In genomic region chr5:111578977-111579727, GRCm38 (mm10) we compare ENCODE assay signal across 9 mouse cellular contexts.
DNase-seq lines count a peak whose midpoint lies in the region; ATAC-seq lines count a peak whose summit lies in the region.
"Had no signal": no experiment of that assay in that cellular context is flagged by ENCODE, and none has a peak within 500 bp of the region (broad histone marks: within the 10 kb centered on the region; RNA-seq: fewer than 3 reads in every experiment).

No protein-coding gene starts in this region.

- peaks cover 7% of the 10 kb centered on the region; the same call in 1 of the 2 replicates for H3K27me3 ChIP-seq in hindbrain, embryonic 10.5 days (ENCODE audit: insufficient read depth, poor library complexity, severe bottlenecking)
- no peaks in the 10 kb centered on the region for H3K27me3 ChIP-seq in hindbrain, embryonic 14.5 days (ENCODE audit: control insufficient read depth, insufficient read depth, low read length)
- H3K27me3 ChIP-seq in heart, embryonic 13.5 days (replicated peaks): peaks cover 55% of the 10 kb centered on the region

- H3K4me2 ChIP-seq in hindbrain, embryonic 14.5 days (replicated peaks): no peak overlapping the region
- H3K4me2 ChIP-seq in heart, embryonic 13.5 days: no peak overlapping the region

- WGBS in hindbrain, embryonic 10.5 days: 8% methylated on average over 12 of the region's 12 CpGs
- WGBS in hindbrain, embryonic 14.5 days: 11% methylated on average over 12 of the region's 12 CpGs
- WGBS in heart, embryonic 13.5 days: 21% methylated on average over 12 of the region's 12 CpGs

- H3K27ac ChIP-seq in hindbrain, embryonic 10.5 days: peak overlapping the region; percentile 91
- H3K27ac ChIP-seq in hindbrain, embryonic 14.5 days: no peak overlapping the region
- peak overlapping the region; percentile 69; the same call in 1 of the 2 replicates for H3K27ac ChIP-seq in heart, embryonic 13.5 days (replicated peaks)

- peaks cover 93% of the 10 kb centered on the region for H3K4me1 ChIP-seq in hindbrain, embryonic 10.5 days (replicated peaks)
- peaks cover 65% of the 10 kb centered on the region for H3K4me1 ChIP-seq in hindbrain, embryonic 14.5 days (replicated peaks; ENCODE audit: control insufficient read depth, insufficient read depth, low read length)
- peaks cover 62% of the 10 kb centered on the region for H3K4me1 ChIP-seq in heart, embryonic 13.5 days

- H3K9ac ChIP-seq in hindbrain, embryonic 14.5 days: no peak overlapping the region
- peak overlapping the region; percentile 52 for H3K9ac ChIP-seq in heart, embryonic 13.5 days

- peaks cover 2% of the 10 kb centered on the region; the same call in 1 of the 2 replicates for H3K36me3 ChIP-seq in hindbrain, embryonic 10.5 days
- no peaks in the 10 kb centered on the region for H3K36me3 ChIP-seq in hindbrain, embryonic 14.5 days (replicated peaks; ENCODE audit: control insufficient read depth, insufficient read depth)
- H3K36me3 ChIP-seq in heart, embryonic 13.5 days: no peaks in the 10 kb centered on the region

- peak; percentile 47 for DNase-seq in hindbrain, embryonic 10.5 days (ENCODE audit: low spot score)
- DNase-seq in hindbrain, embryonic 14.5 days (ENCODE audit: low spot score): no peak
- peak; percentile 41 for DNase-seq in R1 (ENCODE audit: low read depth, low spot score)
- DNase-seq in lung, postnatal 25 days (ENCODE audit: low spot score): peak; percentile 14
- no peak for DNase-seq in cerebellum, adult 8-10 months
- DNase-seq in cerebellum, adult 11 months: no peak
- DNase-seq: kidney, adult 11 months had no signal

- ATAC-seq in hindbrain, embryonic 14.5 days (ENCODE audit: low FRiP score): no peak
- ATAC-seq in heart, embryonic 13.5 days (ENCODE audit: extremely low read depth, insufficient number of reproducible peaks, low FRiP score, low TSS enrichment): no peak
- no peak for ATAC-seq in monocyte, adult 5-6 weeks (replicated peaks; ENCODE audit: insufficient number of reproducible peaks, low FRiP score, low TSS enrichment, poor library complexity, severe bottlenecking)

- H3K4me3 ChIP-seq in hindbrain, embryonic 10.5 days: peak overlapping the region; percentile 32
- H3K4me3 ChIP-seq in hindbrain, embryonic 14.5 days (replicated peaks; ENCODE audit: low read length): no peak overlapping the region
- H3K4me3 ChIP-seq in heart, embryonic 13.5 days: no peak overlapping the region

- H3K9me3 ChIP-seq in hindbrain, embryonic 10.5 days: no peaks in the 10 kb centered on the region
- H3K9me3 ChIP-seq in hindbrain, embryonic 14.5 days (ENCODE audit: control insufficient read depth, low read length): no peaks in the 10 kb centered on the region
- no peaks in the 10 kb centered on the region for H3K9me3 ChIP-seq in heart, embryonic 13.5 days

Comparison
In these comparisons a context has a peak if more than half of its experiments do, and no peak if none do; other contexts are left out.
1. DNase-seq: peak in hindbrain, embryonic 10.5 days (single experiment), R1 (single experiment) and lung, postnatal 25 days (single experiment); none in hindbrain, embryonic 14.5 days (single experiment), cerebellum, adult 8-10 months (single experiment) and cerebellum, adult 11 months (single experiment).